Mouse (Mus musculus) stomach, embryonic 15.5 days (tissue): ENCODE measurements at regions not wholly inside any gene's neighbourhood (a gene's known extent, or its start where the extent isn't known, plus 50 kb on each side); places are given as distances from the start of the nearest gene placed in this dataset.
A peak's percentile ranks its signal among the peaks of the same experiment; 100 is the strongest.

Source experiments
- ATAC-seq: fragments of 200-750 bp; cut with Nextera tagmentation; 2 replicates; pipeline ENCODE4 v1.8.0; 2017; ENCODE audit warnings: low read depth, moderate number of reproducible peaks, moderate TSS enrichment; ENCODE audit not compliant: insufficient read depth, low FRiP score
- H3K27ac ChIP-seq: fragments of 300-500 bp; sonication (generic); 2 replicates; pipeline ENCODE4 v1.5.1; 2015; ENCODE audit warnings: mild to moderate bottlenecking, inconsistent platforms
- H3K27me3 ChIP-seq: fragments of 300-500 bp; sonication (generic); replicated peaks from 2 replicates; pipeline ENCODE4 v1.6.1; 2015; ENCODE audit warnings: inconsistent platforms
- H3K36me3 ChIP-seq: fragments of 300-500 bp; sonication (generic); 2 replicates; pipeline ENCODE4 v1.6.1; 2015; ENCODE audit warnings: inconsistent platforms
- H3K4me1 ChIP-seq: fragments of 300-500 bp; sonication (generic); 2 replicates; pipeline ENCODE4 v1.6.1; 2015; ENCODE audit warnings: inconsistent platforms
- H3K4me2 ChIP-seq: fragments of 300-500 bp; sonication (generic); 2 replicates; pipeline ENCODE4 v1.6.1; 2015; ENCODE audit warnings: mild to moderate bottlenecking, inconsistent platforms
- H3K4me3 ChIP-seq: fragments of 300-500 bp; sonication (generic); replicated peaks from 2 replicates; pipeline ENCODE4 v1.5.1; 2015; ENCODE audit warnings: inconsistent platforms
- H3K9ac ChIP-seq: fragments of 300-500 bp; sonication (generic); 2 replicates; pipeline ENCODE4 v1.6.1; 2015; ENCODE audit warnings: inconsistent platforms
- H3K9me3 ChIP-seq: fragments of 300-500 bp; sonication (generic); 2 replicates; pipeline ENCODE4 v1.6.1; 2016; ENCODE audit warnings: inconsistent platforms
- WGBS: fragments of 180-500 bp; shearing (Covaris S2); methylation state at CpG from one replicate; pipeline ENCODE4 v1.1.7; 2015; 5-methylcytosine and 5-hydroxymethylcytosine counted together

- 75% methylated on average over 7 of the region's 7 CpGs for WGBS
- no peak for ATAC-seq
- H3K4me1 ChIP-seq, result peaks cover 7% of the 10 kb centered on the region; the same call in 1 of the 2 replicates
- H3K4me3 ChIP-seq, result no peak overlapping the region
- no peaks in the 10 kb centered on the region for H3K9me3 ChIP-seq
- no peaks in the 10 kb centered on the region for H3K36me3 ChIP-seq
- no peaks in the 10 kb centered on the region for H3K27me3 ChIP-seq
- H3K4me2 ChIP-seq, result no peak overlapping the region
- no peak overlapping the region for H3K27ac ChIP-seq
- H3K9ac ChIP-seq, result no peak overlapping the region
These were observed 136.6 kb upstream of the Map3k7 start for GRCm38 (mm10) chr4:31827266-31827665.

- Histone ChIP-seq H3K27ac (no peak overlapping the region), H3K9ac (no peak overlapping the region), H3K9me3 (no peaks in the 10 kb centered on the region), H3K36me3 (no peaks in the 10 kb centered on the region), H3K4me2 (0 out of 2 replicates have a peak overlapping the region, but pooled peaks have one; percentile 5), H3K4me3 (no peak overlapping the region), H3K4me1 (no peaks in the 10 kb centered on the region), H3K27me3 (no peaks in the 10 kb centered on the region)
- ATAC-seq, result no peak
- 26% methylated on average over 11 of the region's 11 CpGs for WGBS
These were observed 133.7 kb upstream of the Map3k7 start for GRCm38 (mm10) chr4:31830241-31830640.

DNA sequence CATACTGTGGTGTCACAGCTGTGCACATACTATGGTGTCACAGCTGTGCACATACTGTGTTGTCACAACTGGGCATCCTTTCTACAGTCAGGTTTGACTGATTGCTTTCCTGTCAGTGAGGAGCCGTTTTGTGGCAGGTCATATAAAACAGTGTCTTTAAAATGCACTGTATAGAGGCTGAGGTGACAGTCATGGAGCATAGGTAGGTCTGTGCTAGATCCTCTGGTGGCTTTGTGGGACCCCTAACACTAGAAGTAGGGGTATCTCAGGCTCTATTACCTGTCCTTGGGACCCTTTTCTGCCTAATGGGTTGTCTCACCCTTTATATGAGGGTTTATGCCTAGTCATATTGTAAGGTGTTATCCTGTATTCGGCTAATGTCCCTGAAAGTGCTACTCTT lies 132.4 kb upstream of the Map3k7 start:
- H3K4me3 ChIP-seq, result no peak overlapping the region
- ATAC-seq, result no peak
- WGBS, result 80% methylated on average over 2 of the region's 2 CpGs
- H3K4me2 ChIP-seq, result no peak overlapping the region
- H3K27me3 ChIP-seq, result no peaks in the 10 kb centered on the region
- H3K9me3 ChIP-seq, result no peaks in the 10 kb centered on the region
- H3K36me3 ChIP-seq, result no peaks in the 10 kb centered on the region
- H3K27ac ChIP-seq, result no peak overlapping the region
- H3K9ac ChIP-seq, result no peak overlapping the region
- H3K4me1 ChIP-seq, result no peaks in the 10 kb centered on the region

DNA sequence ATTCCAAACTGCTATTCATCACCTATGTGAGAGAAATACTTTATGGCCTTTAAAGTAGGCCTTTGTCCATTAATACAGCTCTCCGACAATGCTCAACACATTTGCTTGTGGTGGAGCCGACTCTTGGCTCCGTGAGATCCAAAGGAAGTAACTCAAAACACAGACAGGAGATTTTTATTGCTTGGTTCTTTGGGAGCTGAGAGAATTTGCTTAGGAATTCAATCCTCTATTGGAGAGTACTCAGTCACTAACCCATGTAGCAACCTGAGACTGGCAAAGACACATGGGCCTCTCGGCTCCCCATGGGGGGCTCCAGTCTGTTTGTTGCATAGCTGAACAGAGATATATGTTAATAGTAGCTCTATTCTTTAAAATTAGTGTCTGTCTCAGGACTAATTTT lies 130.1 kb upstream of the Map3k7 start:
- Histone ChIP-seq H3K4me3 (no peak overlapping the region), H3K9ac (no peak overlapping the region), H3K4me1 (no peaks in the 10 kb centered on the region), H3K27me3 (no peaks in the 10 kb centered on the region), H3K9me3 (no peaks in the 10 kb centered on the region), H3K36me3 (no peaks in the 10 kb centered on the region), H3K4me2 (no peak overlapping the region), H3K27ac (no peak overlapping the region)
- 56% methylated on average over 4 of the region's 4 CpGs for WGBS
- no peak for ATAC-seq

GRCm38 (mm10) chr4:31835051-31835450 lies 128.8 kb upstream of the Map3k7 start:
- H3K27ac ChIP-seq, result no peak overlapping the region
- no peak overlapping the region for H3K4me2 ChIP-seq
- no peaks in the 10 kb centered on the region for H3K9me3 ChIP-seq
- H3K36me3 ChIP-seq, result no peaks in the 10 kb centered on the region
- no peaks in the 10 kb centered on the region for H3K4me1 ChIP-seq
- 28% methylated on average over 5 of the region's 5 CpGs for WGBS
- H3K27me3 ChIP-seq, result no peaks in the 10 kb centered on the region
- no peak overlapping the region for H3K9ac ChIP-seq
- no peak for ATAC-seq
- H3K4me3 ChIP-seq, result no peak overlapping the region

- Histone ChIP-seq H3K4me2 (no peak overlapping the region), H3K27ac (no peak overlapping the region), H3K36me3 (no peaks in the 10 kb centered on the region), H3K9ac (no peak overlapping the region), H3K27me3 (no peaks in the 10 kb centered on the region), H3K4me3 (no peak overlapping the region), H3K9me3 (no peaks in the 10 kb centered on the region), H3K4me1 (no peaks in the 10 kb centered on the region)
- no peak for ATAC-seq
- WGBS, result 68% methylated on average over 5 of the region's 5 CpGs
These were observed 125.3 kb upstream of the Map3k7 start for GRCm38 (mm10) chr4:31838592-31838991.

DNA sequence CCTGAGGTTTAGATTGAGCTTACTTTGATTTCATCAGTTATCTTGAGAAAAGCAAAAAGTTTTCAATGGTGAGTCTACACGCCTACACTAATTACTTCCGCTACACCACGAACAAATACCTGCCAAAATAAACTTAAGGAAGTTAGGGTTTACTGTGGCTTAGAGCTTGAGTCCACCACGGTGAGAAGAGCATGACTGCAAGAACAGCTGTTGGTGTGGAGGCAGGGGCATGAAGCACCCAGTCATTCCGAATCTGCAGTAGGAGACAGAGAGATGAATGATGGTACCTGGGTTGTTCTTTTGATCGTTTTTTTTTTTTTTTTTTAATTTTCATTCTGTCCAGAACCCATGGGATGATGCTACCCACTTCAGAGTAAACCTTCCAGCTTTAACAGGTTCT lies 114.1 kb upstream of the Map3k7 start:
- ATAC-seq, result no peak
- WGBS, result 68% methylated on average over 6 of the region's 6 CpGs
- no peaks in the 10 kb centered on the region for H3K36me3 ChIP-seq
- H3K27me3 ChIP-seq, result no peaks in the 10 kb centered on the region
- H3K4me1 ChIP-seq, result no peaks in the 10 kb centered on the region
- no peak overlapping the region for H3K4me2 ChIP-seq
- H3K27ac ChIP-seq, result no peak overlapping the region
- no peak overlapping the region for H3K4me3 ChIP-seq
- H3K9me3 ChIP-seq, result no peaks in the 10 kb centered on the region
- no peak overlapping the region for H3K9ac ChIP-seq

GRCm38 (mm10) chr4:31851006-31851405 lies 112.9 kb upstream of the Map3k7 start:
- Histone ChIP-seq H3K27me3 (no peaks in the 10 kb centered on the region), H3K27ac (no peak overlapping the region), H3K36me3 (no peaks in the 10 kb centered on the region), H3K9me3 (no peaks in the 10 kb centered on the region), H3K4me2 (no peak overlapping the region), H3K4me3 (no peak overlapping the region), H3K4me1 (no peaks in the 10 kb centered on the region), H3K9ac (no peak overlapping the region)
- ATAC-seq, result no peak
- WGBS, result 48% methylated on average over 3 of the region's 3 CpGs

DNA sequence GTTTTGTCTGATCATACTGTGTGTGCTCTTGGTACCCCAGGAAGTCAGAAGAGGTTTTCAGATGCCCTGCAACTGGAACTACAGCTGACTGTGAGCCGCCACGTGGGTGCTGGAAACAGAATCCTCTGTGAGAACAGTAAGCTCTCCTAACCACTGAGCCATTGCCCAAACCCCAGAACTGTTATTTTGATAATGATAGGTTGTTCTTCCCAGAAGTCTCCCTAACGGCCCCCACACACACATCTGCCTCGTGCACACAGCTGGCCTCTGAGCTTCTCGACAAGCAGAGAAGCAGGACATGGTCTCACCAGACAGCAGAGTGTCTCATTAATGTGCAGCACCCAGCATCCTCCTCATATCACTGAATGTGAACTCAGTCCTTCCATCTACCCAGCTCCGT lies 110.0 kb upstream of the Map3k7 start:
- H3K4me3 ChIP-seq, result no peak overlapping the region
- H3K9ac ChIP-seq, result no peak overlapping the region
- ATAC-seq, result no peak
- H3K36me3 ChIP-seq, result no peaks in the 10 kb centered on the region
- H3K4me1 ChIP-seq, result no peaks in the 10 kb centered on the region
- H3K4me2 ChIP-seq, result no peak overlapping the region
- H3K27me3 ChIP-seq, result no peaks in the 10 kb centered on the region
- no peaks in the 10 kb centered on the region for H3K9me3 ChIP-seq
- no peak overlapping the region for H3K27ac ChIP-seq
- 77% methylated on average over 6 of the region's 6 CpGs for WGBS

DNA sequence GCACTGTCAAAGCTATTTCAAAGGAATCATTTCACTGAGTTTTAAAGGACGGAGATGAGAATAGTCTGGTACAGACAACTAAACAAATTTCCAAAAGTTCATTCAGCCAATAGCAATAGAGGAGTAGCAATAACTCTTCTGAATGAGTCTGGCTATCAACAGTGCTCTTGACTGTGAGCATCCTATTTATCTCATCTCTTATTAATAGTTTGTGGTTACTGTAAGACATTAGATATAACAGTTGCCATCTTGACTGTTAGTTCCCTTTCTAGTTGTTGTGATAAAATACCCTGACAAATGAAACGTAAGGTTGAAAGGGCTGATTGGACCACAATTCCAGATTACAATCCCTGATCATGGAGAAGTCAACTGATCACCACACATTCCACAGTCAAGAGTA lies 103.5 kb upstream of the Map3k7 start:
- Histone ChIP-seq H3K4me1 (no peaks in the 10 kb centered on the region), H3K27ac (no peak overlapping the region), H3K27me3 (no peaks in the 10 kb centered on the region), H3K9me3 (no peaks in the 10 kb centered on the region), H3K4me2 (no peak overlapping the region), H3K36me3 (no peaks in the 10 kb centered on the region), H3K9ac (no peak overlapping the region), H3K4me3 (no peak overlapping the region)
- no peak for ATAC-seq
- 89% methylated on average over 2 of the region's 2 CpGs for WGBS

DNA sequence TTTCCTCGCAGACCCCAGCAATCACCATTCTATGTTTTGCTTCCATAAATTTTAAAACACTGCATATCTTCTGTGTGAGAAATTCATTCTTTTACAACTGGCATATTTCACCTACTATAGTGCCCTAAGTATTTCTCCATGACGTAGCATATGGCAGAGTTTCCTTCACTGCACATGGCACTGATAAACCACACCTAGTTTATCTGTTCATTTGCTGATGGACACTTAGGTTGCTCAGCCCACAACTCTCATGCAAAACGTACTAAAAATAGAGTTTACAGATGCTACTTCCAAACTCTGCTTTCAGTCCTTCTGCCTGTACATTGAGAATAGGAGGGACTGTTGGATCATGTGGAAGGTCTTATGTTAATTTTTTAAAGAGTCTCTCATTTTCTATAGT lies 102.7 kb upstream of the Map3k7 start:
- no peak for ATAC-seq
- no peak overlapping the region for H3K27ac ChIP-seq
- H3K4me1 ChIP-seq, result no peaks in the 10 kb centered on the region
- no peaks in the 10 kb centered on the region for H3K36me3 ChIP-seq
- H3K9me3 ChIP-seq, result no peaks in the 10 kb centered on the region
- 76% methylated on average over 3 of the region's 3 CpGs for WGBS
- no peak overlapping the region for H3K4me3 ChIP-seq
- no peak overlapping the region for H3K4me2 ChIP-seq
- no peak overlapping the region for H3K9ac ChIP-seq
- no peaks in the 10 kb centered on the region for H3K27me3 ChIP-seq

DNA sequence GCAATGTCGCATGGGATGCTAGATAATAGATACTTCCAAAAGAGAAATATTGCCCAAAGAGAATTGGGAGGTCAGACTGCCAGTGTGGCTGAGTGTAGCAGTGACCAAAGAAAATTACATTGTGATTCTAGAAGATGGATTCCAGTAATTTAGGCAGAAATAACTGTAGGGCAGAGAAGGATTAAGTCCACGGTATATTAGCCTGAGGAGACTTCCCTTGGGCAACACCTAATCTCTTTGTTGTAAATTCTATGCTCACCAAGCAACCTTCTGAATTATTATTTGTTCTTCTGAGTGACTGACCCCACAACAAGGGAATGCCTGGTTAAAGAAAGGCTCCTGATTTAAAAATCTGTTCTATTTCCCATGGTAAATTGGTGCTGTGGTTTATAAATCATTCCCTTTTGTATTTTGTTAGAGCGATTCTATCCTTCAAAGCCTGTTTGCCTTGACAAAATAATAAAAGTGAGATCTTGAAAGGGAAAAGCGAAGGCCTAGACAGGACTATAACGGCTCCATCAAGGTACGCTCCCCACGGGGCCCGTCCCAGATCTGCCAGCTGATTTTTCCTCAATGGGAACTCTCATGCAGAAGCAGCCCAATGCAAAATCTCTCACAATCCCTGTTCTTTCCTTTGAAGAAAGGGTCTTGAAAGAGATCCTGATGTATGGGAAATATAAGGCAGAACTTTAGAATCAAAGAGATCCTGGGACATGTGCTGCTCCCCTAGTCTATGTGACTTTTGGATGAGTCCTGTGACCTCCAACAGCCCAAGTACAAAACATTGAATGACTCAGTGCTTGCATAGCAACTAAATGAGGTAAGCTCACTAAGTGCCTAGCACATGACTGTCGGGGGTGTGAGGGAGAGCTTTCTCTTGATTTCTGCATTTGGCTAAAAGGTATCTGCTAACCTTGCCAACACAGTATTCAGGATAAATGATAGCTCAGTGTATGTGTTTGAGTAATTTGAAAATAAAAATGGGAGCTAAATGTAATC lies 90.6 kb upstream of the Map3k7 start:
- ATAC-seq, result no peak
- H3K9me3 ChIP-seq, result no peaks in the 10 kb centered on the region
- no peak overlapping the region for H3K4me3 ChIP-seq
- no peak overlapping the region for H3K9ac ChIP-seq
- no peaks in the 10 kb centered on the region for H3K27me3 ChIP-seq
- no peak overlapping the region for H3K27ac ChIP-seq
- H3K4me1 ChIP-seq, result no peaks in the 10 kb centered on the region
- H3K36me3 ChIP-seq, result no peaks in the 10 kb centered on the region
- no peak overlapping the region for H3K4me2 ChIP-seq
- WGBS, result 65% methylated on average over 9 of the region's 9 CpGs
